Mouse (Mus musculus) adipose tissue, adult 10 weeks (tissue): ENCODE data around the gene Slc6a9. TPM values are rescaled to one million over a fixed set of nuclear protein-coding genes. Genes with fewer than 3 reads are reported as not detected.

Experiments used
- polyA plus RNA-seq: library from polyadenylated mRNA; stranded (reverse); fragments of 350-450 nt; fragmentation: Illumina TruSeq; extraction: RNeasy Lipid Tissue Mini Kit (QIAGEN cat#74804); gene quantifications from one replicate; pipeline ENCODE4 v1.2.3, GENCODE M21; 2014; ENCODE audit warnings: low read depth, low replicate concordance

Slc6a9 gene
- polyA plus RNA-seq: 17.7 TPM

DNA sequence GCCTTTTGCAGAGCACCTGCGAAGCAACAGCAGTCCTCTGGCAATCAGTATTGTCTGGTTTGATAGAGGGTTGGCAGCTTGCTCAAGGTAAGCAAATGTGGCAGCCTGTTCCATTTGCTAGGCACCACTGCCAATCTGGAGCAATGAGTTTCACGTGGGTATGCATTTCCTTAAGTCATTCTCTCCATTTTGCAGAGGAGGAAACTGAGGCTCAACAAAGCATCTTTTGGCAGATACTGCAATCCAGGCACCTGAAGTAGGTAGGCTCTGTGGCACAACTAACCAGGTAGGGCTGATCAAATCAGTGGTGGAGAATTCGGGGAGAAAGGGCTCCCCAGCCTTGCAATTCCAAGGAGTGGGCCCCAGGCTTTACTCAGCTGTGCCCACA, at the start of gene Slc6a9:
TSS of gene Slc6a9 (plus strand) at position 50 of the 388 bp plus-strand sequence.

GRCm38 (mm10) chr4:117872471-117872886, 38.2 kb downstream of the Slc6a9 start, which contains the start of gene Ccdc24:
TSS of gene Ccdc24 (minus strand) at chr4:117872557.

GRCm38 (mm10) chr4:117882701-117883691, 48.7 kb downstream of the Slc6a9 start, which contains the start of gene B4galt2:
TSS of gene B4galt2 (minus strand) at chr4:117883487.

GRCm38 (mm10) chr4:117887133-117887532, 52.8 kb downstream of the Slc6a9 start, which contains the start of gene Atp6v0b:
TSS of gene Atp6v0b (minus strand) at chr4:117887333.

GRCm38 (mm10) chr4:117891738-117892161, 57.4 kb downstream of the Slc6a9 start, which contains the start of gene Dph2:
TSS of gene Dph2 (minus strand) at chr4:117892032.

DNA sequence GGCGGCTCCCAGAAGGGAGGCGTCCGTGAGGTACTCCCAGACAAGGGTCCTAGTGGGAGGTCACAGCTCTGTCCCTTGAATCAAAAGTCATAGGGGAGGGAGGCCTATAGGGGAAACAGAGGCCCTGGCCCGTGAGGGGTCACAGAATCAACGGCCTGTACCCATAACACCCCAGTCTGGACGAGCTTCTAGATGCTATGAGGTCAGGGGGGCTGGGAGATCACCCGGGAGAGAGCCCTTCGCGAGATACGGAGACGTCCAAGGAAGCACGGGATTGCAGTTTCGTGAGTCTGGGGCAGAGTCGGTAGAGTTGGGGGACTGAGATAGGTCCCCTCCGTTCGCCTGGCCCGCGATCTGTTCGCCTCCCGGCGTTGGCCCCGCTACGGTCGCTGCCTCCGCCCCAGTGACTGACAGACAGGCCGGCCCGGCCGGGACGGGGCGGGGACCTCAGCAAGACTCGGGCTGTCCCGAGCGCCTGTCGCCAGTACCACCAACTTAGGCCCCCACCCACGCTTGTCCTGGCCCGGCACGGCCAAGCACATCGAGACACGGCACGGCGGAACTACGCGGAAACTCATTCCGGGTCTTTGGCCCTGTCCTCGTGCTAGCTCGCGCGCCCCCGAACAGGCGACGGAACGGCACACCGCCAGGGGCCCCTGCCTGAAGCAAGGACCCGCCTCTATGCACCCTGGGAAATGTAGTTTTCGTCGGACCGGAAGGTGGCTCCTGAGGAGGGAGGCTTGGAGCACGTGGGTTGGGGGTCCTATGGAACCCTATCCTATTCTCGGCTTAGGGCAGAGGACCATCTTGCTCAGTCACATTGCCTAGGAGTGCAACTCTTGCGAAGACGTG, 80.5 kb downstream of the Slc6a9 start, which contains the start of gene Ipo13:
TSS of gene Ipo13 (minus strand) at position 409 of the 852 bp plus-strand sequence.

Other genes with a start within 250 kb of the Slc6a9 start
- 20.5 TPM for gene Dmap1, start 152.2 kb upstream of the Slc6a9 start, polyA plus RNA-seq
- not detected for gene Gm12845, start 110.1 kb upstream of the Slc6a9 start, polyA plus RNA-seq
- 0.40 TPM for gene Klf17, start 68.9 kb upstream of the Slc6a9 start, polyA plus RNA-seq
- gene Ccdc24, start 38.1 kb downstream of the Slc6a9 start, polyA plus RNA-seq: 3.5 TPM
- 6.9 TPM for gene B4galt2, start 49.0 kb downstream of the Slc6a9 start, polyA plus RNA-seq
- gene Atp6v0b, start 52.8 kb downstream of the Slc6a9 start, polyA plus RNA-seq: 177 TPM
- gene Dph2, start 57.5 kb downstream of the Slc6a9 start, polyA plus RNA-seq: 6.1 TPM
- gene Ipo13, start 80.5 kb downstream of the Slc6a9 start, polyA plus RNA-seq: 28.6 TPM
- gene Artn, start 95.3 kb downstream of the Slc6a9 start, polyA plus RNA-seq: 4.1 TPM